Mouse (Mus musculus) kidney, adult 2 months (tissue): ENCODE results near the gene Spire2. TPM values are rescaled to one million over a fixed set of nuclear protein-coding genes. Genes with fewer than 3 reads are reported as not detected.

ENCODE experiments used
- DNase-seq: peaks from one replicate; pipeline ENCODE4 v3.0.0; 2021
- H3K27ac ChIP-seq: fragments of 200-500 bp; 2 replicates; pipeline ENCODE4 v1.5.1; 2012; ENCODE audit warnings: low read depth, low read length, control low read depth, inconsistent platforms; ENCODE audit not compliant: insufficient read depth
- H3K27me3 ChIP-seq: fragments of 200-500 bp; replicated peaks from 2 replicates; pipeline ENCODE4 v1.6.1; 2012; ENCODE audit warnings: mild to moderate bottlenecking, moderate library complexity, low read length, inconsistent platforms; ENCODE audit not compliant: control insufficient read depth, insufficient read depth
- H3K36me3 ChIP-seq: fragments of 200-500 bp; 2 replicates; pipeline ENCODE4 v1.6.1; 2012; ENCODE audit warnings: mild to moderate bottlenecking, moderate library complexity, low read length, inconsistent platforms; ENCODE audit not compliant: control insufficient read depth, insufficient read depth
- H3K4me1 ChIP-seq: fragments of 200-500 bp; 2 replicates; pipeline ENCODE4 v1.6.1; 2011; ENCODE audit warnings: low read length; ENCODE audit not compliant: control insufficient read depth, insufficient read depth
- H3K4me3 ChIP-seq: fragments of 200-500 bp; 2 replicates; pipeline ENCODE4 v1.5.1; 2011; ENCODE audit warnings: mild to moderate bottlenecking, low read depth, low read length, control low read depth; ENCODE audit not compliant: insufficient read depth
- CTCF ChIP-seq: fragments of 200-500 bp; conservative IDR thresholded peaks from 2 replicates; pipeline ENCODE4 v1.5.1; 2011; ENCODE audit warnings: low read depth, mild to moderate bottlenecking, control low read depth, low read length, moderate library complexity, mixed read lengths; ENCODE audit not compliant: insufficient read depth, insufficient read length
- POLR2A ChIP-seq: fragments of 200-500 bp; IDR thresholded peaks from one replicate; pipeline ENCODE4 v1.6.1; 2011; ENCODE audit warnings: low read depth, low read length, control low read depth
- WGBS: fragments of 180-500 bp; shearing (Covaris S2); methylation state at CpG from one replicate; pipeline ENCODE4 v1.1.7; 2018; 5-methylcytosine and 5-hydroxymethylcytosine counted together
- polyA plus RNA-seq: library from polyadenylated mRNA; depleted of rRNA; stranded (reverse); fragments of >200 nt; gene quantifications from 2 replicates; pipeline ENCODE4 v1.2.3, GENCODE M21; 2012

The Spire2 gene
- polyA plus RNA-seq, 1 experiment, result 6.0 TPM

DNA sequence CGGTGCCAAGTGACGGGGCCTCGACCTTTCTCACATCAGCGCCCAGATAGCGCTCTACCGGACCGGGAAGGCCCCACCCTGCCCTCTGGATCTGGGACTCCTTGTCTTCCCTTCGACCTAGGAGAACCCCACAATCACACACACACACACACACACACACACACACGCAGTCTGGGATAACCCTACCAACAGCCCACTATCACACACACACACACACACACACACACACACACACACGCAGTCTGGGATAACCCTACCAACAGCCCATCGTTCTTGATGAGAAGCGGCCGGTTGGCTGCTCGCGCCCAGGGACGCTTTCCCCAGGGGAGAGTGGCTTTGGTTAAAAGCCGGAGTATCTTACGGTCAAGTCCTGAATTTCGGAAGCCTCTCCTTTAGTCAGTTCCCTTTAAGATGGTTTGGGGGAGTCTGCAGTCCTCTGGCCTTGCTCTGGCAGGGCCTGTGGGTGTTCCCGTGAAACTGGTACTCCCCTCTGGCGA, 626 bp downstream of the Spire2 start:
- Histone ChIP-seq H3K27me3 (no peaks in the 10 kb centered on the region), H3K4me1 (no peaks in the 10 kb centered on the region), H3K27ac (peak overlapping the region; percentile 24; the same call in 1 of the 2 replicates), H3K4me3 (peak overlapping the region; percentile 49), H3K36me3 (no peaks in the 10 kb centered on the region)
- 13% methylated on average over 19 of the region's 21 CpGs for WGBS
- DNase-seq, result no peak
- TF ChIP-seq POLR2A (no peak), CTCF (no peak)

DNA sequence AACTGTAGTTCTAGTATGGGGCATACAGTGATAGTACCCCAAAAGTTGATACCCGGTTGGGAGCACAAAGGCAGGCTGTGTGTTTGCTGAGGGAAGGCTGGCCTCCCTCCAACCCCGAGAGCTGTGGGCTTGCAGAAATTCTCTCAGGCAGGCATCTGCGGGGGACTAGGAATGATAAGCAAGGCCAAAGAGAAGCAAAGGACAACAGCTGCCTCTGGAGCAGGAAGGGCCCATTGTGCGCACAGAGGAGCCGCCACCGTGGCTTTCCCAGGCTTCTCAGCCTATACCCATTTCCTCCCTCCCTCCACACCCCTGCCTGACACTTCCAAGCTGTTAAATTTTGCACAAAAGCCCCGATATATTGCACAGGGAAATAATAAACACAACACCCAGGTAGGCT, 1.4 kb downstream of the Spire2 start:
- 0 out of 2 replicates have a peak overlapping the region, but pooled peaks have one; percentile 5 for H3K27ac ChIP-seq

DNA sequence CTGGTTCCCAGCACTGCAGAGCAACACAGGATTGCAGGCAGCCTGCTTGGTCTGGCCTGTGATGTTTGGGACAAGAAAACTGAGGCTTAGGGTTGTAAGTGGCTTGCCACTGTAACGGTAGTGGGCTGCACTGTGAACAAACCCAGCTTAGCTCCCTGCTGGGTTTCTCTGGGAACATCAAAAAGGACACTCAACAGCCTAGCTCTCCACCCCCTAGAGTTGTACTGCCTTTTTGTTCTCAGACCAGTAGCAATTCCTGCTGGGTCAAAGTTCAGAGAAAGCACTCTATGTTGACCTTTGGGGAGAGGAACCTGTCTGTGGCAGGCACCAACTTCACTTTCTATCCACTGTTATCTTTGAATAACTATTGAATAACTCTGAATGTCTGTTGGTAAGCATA, 2.0 kb downstream of the Spire2 start:
- no peaks in the 10 kb centered on the region for H3K36me3 ChIP-seq
- no peak for TF ChIP-seq POLR2A
- TF ChIP-seq CTCF, result no peak
- H3K4me3 ChIP-seq, result no peak overlapping the region
- H3K27ac ChIP-seq, result no peak overlapping the region
- 21% methylated on average over 1 of the region's 1 CpGs for WGBS
- no peaks in the 10 kb centered on the region for H3K27me3 ChIP-seq
- DNase-seq, result peak; percentile 49
- no peaks in the 10 kb centered on the region for H3K4me1 ChIP-seq

More for the DNA sequence above, 1.4 kb downstream of the Spire2 start:
- 24% methylated on average over 7 of the region's 7 CpGs for WGBS
- H3K27me3 ChIP-seq, result no peaks in the 10 kb centered on the region
- H3K36me3 ChIP-seq, result no peaks in the 10 kb centered on the region
- H3K4me3 ChIP-seq, result no peak overlapping the region
- no peak for TF ChIP-seq POLR2A
- H3K4me1 ChIP-seq, result no peaks in the 10 kb centered on the region
- no peak for DNase-seq

DNA sequence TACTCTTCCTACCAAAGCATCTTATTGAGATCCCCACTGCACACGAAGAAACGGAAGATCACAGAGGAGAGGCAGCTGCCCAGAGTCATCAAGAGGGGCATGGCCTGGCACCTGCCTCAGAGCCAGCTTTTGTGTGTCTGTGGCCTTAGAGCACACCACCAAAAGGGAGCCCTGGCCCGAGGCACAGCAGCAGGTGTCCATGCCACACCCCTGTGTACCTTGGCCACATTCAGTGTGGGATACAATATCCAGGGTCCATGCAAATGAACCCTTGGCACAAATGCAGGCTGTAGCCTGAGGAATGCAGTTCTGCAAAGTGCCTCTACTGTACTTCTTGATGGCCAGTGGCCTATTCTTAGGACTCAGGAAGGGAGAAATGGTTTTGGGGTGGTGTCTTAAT, 5.0 kb downstream of the Spire2 start:
- WGBS, result 63% methylated on average over 3 of the region's 3 CpGs

DNA sequence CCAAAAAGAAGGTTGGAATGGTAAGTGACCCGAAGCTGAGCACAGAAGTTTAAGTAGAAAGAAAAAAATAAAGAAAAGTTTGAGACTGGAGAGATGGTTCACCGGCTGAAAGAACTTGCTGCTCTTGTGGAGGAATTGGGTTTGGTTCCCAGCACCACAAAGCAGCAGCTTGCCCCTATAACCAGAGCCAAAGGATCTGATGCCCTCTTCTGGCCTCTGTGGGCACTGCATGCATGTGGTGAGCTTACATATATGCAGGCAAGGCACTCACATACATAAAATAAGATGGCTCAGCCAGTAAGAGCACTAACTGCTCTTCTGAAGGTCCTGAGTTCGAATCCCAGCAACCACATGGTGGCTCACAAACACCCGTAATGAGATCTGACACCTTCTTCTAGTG, 7.6 kb downstream of the Spire2 start:
- H3K4me3 ChIP-seq, result no peak overlapping the region
- no peaks in the 10 kb centered on the region for H3K36me3 ChIP-seq
- 0 out of 2 replicates have a peak, but pooled peaks have one; percentile 16 for TF ChIP-seq CTCF
- no peak for TF ChIP-seq POLR2A
- over 99% methylated on average over 4 of the region's 4 CpGs for WGBS
- H3K4me1 ChIP-seq, result no peaks in the 10 kb centered on the region
- H3K27me3 ChIP-seq, result no peaks in the 10 kb centered on the region
- no peak for DNase-seq
- H3K27ac ChIP-seq, result no peak overlapping the region

More for the DNA sequence above, 5.0 kb downstream of the Spire2 start:
- Histone ChIP-seq H3K27ac (no peak overlapping the region), H3K36me3 (no peaks in the 10 kb centered on the region), H3K4me3 (no peak overlapping the region), H3K4me1 (no peaks in the 10 kb centered on the region), H3K27me3 (no peaks in the 10 kb centered on the region)
- TF ChIP-seq POLR2A (no peak), CTCF (no peak)
- peak; percentile 61 for DNase-seq

DNA sequence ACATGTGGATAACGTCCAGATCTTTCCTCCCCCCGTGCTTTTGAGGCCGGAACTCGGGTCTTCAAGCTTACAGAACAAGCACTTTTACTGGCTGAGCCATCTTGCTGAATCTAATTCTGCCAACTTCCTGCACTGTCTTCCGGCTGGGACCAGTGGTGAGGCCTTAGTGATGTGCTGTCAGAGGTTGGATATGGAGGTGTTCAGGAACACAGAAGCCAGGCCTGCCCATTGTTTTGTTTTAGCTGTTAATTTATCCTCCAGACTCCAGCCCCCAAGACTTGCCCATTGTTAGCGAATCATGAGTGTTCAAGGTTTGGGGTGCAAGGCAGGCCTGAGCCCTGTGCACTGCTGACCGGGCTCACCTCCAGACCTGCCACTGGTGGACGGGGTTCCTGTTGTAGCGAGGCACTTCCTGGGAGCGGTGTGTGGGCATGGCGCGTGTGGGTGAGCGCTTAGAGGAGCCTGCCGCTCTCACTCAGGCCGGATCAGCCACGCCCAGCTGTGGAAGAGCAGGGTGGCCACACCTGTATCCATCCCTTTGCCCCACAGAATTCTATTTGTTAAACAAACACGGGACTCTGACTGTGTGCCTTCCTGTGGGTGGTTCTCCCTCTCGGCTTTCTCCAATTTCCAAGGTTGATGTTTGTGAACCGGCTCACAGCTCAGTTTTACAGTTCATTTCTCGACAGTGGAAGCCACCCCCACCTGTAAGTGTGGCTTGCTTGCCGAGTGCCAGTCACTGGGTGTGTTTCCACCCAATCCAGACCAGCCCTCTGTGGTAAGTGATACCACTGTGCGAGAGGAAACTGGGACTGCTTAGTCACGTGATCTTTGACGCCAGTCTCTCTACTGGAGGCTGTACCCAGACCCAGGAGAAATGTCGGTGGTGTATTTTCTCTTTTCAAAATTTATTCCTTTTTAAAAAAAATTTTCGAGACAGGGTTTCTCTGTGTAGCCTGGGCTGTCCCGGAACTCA, 8.8 kb downstream of the Spire2 start:
- H3K4me1 ChIP-seq, result no peaks in the 10 kb centered on the region
- peak; percentile 10 for DNase-seq
- no peak overlapping the region for H3K4me3 ChIP-seq
- H3K27ac ChIP-seq, result no peak overlapping the region
- H3K27me3 ChIP-seq, result no peaks in the 10 kb centered on the region
- no peak for TF ChIP-seq CTCF
- TF ChIP-seq POLR2A, result no peak
- no peaks in the 10 kb centered on the region for H3K36me3 ChIP-seq
- 68% methylated on average over 27 of the region's 27 CpGs for WGBS

DNA sequence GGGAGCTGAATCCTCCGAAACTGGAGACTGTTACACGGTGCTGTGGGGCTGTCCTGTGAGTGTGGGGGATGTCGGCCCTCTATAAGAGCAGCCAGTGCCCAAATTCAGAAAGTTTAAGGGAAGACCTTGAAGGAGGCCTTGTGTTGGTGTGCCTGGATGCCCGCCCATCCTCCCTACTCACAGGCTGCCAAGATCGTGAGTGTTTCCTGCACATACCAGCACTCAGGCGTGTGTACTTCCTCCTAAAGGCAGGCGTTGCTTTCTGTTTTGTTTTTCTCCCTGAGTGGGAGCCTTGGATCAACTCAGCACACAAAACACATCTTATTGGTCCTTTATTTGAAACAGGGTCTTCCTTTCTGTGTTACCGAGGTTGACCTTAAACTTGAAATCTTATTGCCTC, 9.7 kb downstream of the Spire2 start:
- no peak for TF ChIP-seq POLR2A
- no peak for TF ChIP-seq CTCF
- peak overlapping the region; percentile 45 for H3K27ac ChIP-seq
- H3K36me3 ChIP-seq, result no peaks in the 10 kb centered on the region
- H3K4me3 ChIP-seq, result no peak overlapping the region
- DNase-seq, result peak; percentile 35
- H3K27me3 ChIP-seq, result no peaks in the 10 kb centered on the region
- WGBS, result 47% methylated on average over 8 of the region's 8 CpGs
- H3K4me1 ChIP-seq, result no peaks in the 10 kb centered on the region
